Comparison of ENCODE assay signal across 9 mouse cellular contexts in genomic region chr8:119791804-119792704, GRCm38 (mm10). TPM values are rescaled to one million over a fixed set of nuclear protein-coding genes. Genes with fewer than 3 reads are reported as not detected.
DNase-seq lines count a peak whose midpoint lies in the region; ATAC-seq and TF ChIP-seq lines count a peak whose summit lies in the region.
"Had no signal": no experiment of that assay in that cellular context is flagged by ENCODE, and none has a peak within 500 bp of the region (broad histone marks: within the 10 kb centered on the region; RNA-seq: fewer than 3 reads in every experiment).

No protein-coding gene starts in this region.

- TF ChIP-seq POLR2A in small intestine, adult 2 months (IDR thresholded peaks at IDR 0.05; ENCODE audit: low read depth, low read length): no peak
- no peak for TF ChIP-seq POLR2A in thymus, adult 2 months (IDR thresholded peaks at IDR 0.05; ENCODE audit: control insufficient read depth, extremely low read depth, insufficient read depth, low read length, poor library complexity)

- H3K4me2 ChIP-seq in forebrain, embryonic 15.5 days (replicated peaks): no peak overlapping the region
- H3K4me2 ChIP-seq: limb, embryonic 15.5 days had no signal

- H3K9ac ChIP-seq in forebrain, embryonic 15.5 days (replicated peaks): no peak overlapping the region
- H3K9ac ChIP-seq: limb, embryonic 15.5 days had no signal

- H3K27ac ChIP-seq in forebrain, embryonic 15.5 days (replicated peaks): peak overlapping the region; percentile 17; the same call in 1 of the 2 replicates
- peak overlapping the region; percentile 44 for H3K27ac ChIP-seq in small intestine, adult 2 months (ENCODE audit: insufficient read depth, low read depth, low read length)
- H3K27ac ChIP-seq in thymus, adult 2 months (ENCODE audit: control insufficient read depth, insufficient read depth, low read length): no peak overlapping the region
- H3K27ac ChIP-seq: limb, embryonic 15.5 days had no signal

- peaks cover 29% of the 10 kb centered on the region for H3K4me1 ChIP-seq in forebrain, embryonic 15.5 days
- H3K4me1 ChIP-seq in small intestine, adult 2 months (ENCODE audit: control insufficient read depth, insufficient read depth, insufficient read length, low read length): peaks cover 18% of the 10 kb centered on the region
- peaks cover 38% of the 10 kb centered on the region for H3K4me1 ChIP-seq in thymus, adult 2 months (replicated peaks; ENCODE audit: control insufficient read depth, insufficient read depth, low read length)

- ATAC-seq in forebrain, embryonic 15.5 days (replicated peaks): peak; percentile 30; the same call in 1 of the 2 replicates

- no peaks in the 10 kb centered on the region for H3K27me3 ChIP-seq in forebrain, embryonic 15.5 days
- no peaks in the 10 kb centered on the region for H3K27me3 ChIP-seq in small intestine, adult 2 months (ENCODE audit: control insufficient read depth, insufficient read depth, low read length)
- H3K27me3 ChIP-seq in thymus, adult 2 months (ENCODE audit: control insufficient read depth, insufficient read depth, low read length): no peaks in the 10 kb centered on the region; the same call in 1 of the 2 replicates
- H3K27me3 ChIP-seq: limb, embryonic 15.5 days had no signal

- no peak for TF ChIP-seq CTCF in small intestine, adult 2 months (IDR thresholded peaks at IDR 0.05; ENCODE audit: extremely low read depth, insufficient read length, insufficient replicate concordance, low read depth, low read length)
- no peak for TF ChIP-seq CTCF in thymus, adult 2 months (IDR thresholded peaks at IDR 0.05; ENCODE audit: borderline replicate concordance, control insufficient read depth, extremely low read depth, insufficient read depth, low read length, poor library complexity)

- H3K4me3 ChIP-seq in forebrain, embryonic 15.5 days: no peak overlapping the region
- no peak overlapping the region for H3K4me3 ChIP-seq in small intestine, adult 2 months (ENCODE audit: low read depth, low read length)
- no peak overlapping the region for H3K4me3 ChIP-seq in thymus, adult 2 months (ENCODE audit: control insufficient read depth, insufficient read depth, low read length)
- H3K4me3 ChIP-seq: limb, embryonic 15.5 days had no signal

- H3K36me3 ChIP-seq in forebrain, embryonic 15.5 days: no peaks in the 10 kb centered on the region
- H3K36me3 ChIP-seq in small intestine, adult 2 months (ENCODE audit: control insufficient read depth, insufficient read depth, low read length): no peaks in the 10 kb centered on the region
- no peaks in the 10 kb centered on the region for H3K36me3 ChIP-seq in thymus, adult 2 months (ENCODE audit: control insufficient read depth, insufficient read depth, low read length)
- H3K36me3 ChIP-seq: limb, embryonic 15.5 days had no signal

- 11% methylated on average over 16 of the region's 16 CpGs for WGBS in forebrain, embryonic 15.5 days
- WGBS in small intestine, adult 2 months: 31% methylated on average over 16 of the region's 16 CpGs
- 78% methylated on average over 16 of the region's 16 CpGs for WGBS in thymus, adult 2 months

- H3K9me3 ChIP-seq in forebrain, embryonic 15.5 days: no peaks in the 10 kb centered on the region
- H3K9me3 ChIP-seq: limb, embryonic 15.5 days had no signal

- DNase-seq in 416B (ENCODE audit: low read depth): peak; percentile 57
- peak; percentile 75 for DNase-seq in NIH3T3 (ENCODE audit: low read depth)
- DNase-seq in kidney, adult 8-10 months: peak; percentile 55 to 56
- peak; percentile 54 for DNase-seq in lung, postnatal 14 days
- no peak for DNase-seq in layer of hippocampus, adult 9-10 months (ENCODE audit: low spot score)
- no peak for DNase-seq in thymus, adult 2 months

RNA-seq across cellular contexts. Expression of gene Tldc1, which starts 13.8 kb away (rescaled TPM):
- polyA plus RNA-seq in forebrain, embryonic 15.5 days (2015; fragmentation: Nextera tagmentation; extraction: Ambion mirVana): 14.5 and 14.9 TPM in 2 replicates
- polyA plus RNA-seq in small intestine, adult 2 months (2012; rRNA removed): 4.6 and 7.4 TPM in 2 replicates
- polyA plus RNA-seq in thymus, adult 2 months (2012; rRNA removed): 13.9 and 14.0 TPM in 2 replicates

RNA-seq across cellular contexts. Expression of gene Cotl1, which starts 48.3 kb away (rescaled TPM):
- 127 and 138 TPM in 2 replicates for polyA plus RNA-seq in forebrain, embryonic 15.5 days (2015; fragmentation: Nextera tagmentation; extraction: Ambion mirVana)
- polyA plus RNA-seq in small intestine, adult 2 months (2012; rRNA removed): 206 and 264 TPM in 2 replicates
- 428 and 476 TPM in 2 replicates for polyA plus RNA-seq in thymus, adult 2 months (2012; rRNA removed)

Comparison
In these comparisons a context has a peak if more than half of its experiments do, and no peak if none do; other contexts are left out.
1. DNase-seq: peak in 416B (single experiment), NIH3T3 (single experiment), kidney, adult 8-10 months (2 of 2) and lung, postnatal 14 days (single experiment); none in layer of hippocampus, adult 9-10 months (single experiment) and thymus, adult 2 months (single experiment).